Mouse (Mus musculus): Measurements from ENCODE around the gene Gtf3c2. TPM values are rescaled to one million over a fixed set of nuclear protein-coding genes. Genes with fewer than 3 reads are reported as not detected.

Gene Gtf3c2
- total RNA-seq, 2 experiments from 2014 or later = 39.7 to 47.0 TPM

GRCm38 (mm10) chr5:31153516-31154151, 26.3 kb downstream of the Gtf3c2 start:
- peak in 1 of 2 experiments; percentile 27 for DNase-seq (ENCODE audit: low spot score in 2 of 2)

DNA sequence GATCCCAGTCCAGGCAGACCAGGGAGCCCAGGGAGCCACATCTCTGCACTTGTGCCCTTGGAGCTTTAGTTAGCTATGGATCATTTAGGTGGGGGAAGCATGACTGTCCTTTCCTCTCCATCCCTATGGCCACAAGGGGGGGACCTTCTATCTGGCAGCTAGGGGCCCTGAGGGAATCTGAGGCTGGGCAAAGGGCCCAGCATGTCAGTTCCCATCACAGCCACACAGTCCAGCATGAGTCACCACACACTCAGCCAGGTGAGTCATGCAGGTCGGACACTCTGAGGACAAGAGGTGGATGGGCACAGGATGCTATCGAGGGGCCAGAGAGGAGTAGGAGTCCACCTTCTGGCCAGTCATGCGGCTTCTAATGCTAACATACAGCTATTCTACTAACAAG, 28.2 kb downstream of the Gtf3c2 start:
- DNase-seq (ENCODE audit: low spot score in 2 of 2) = no peak

- DNase-seq (ENCODE audit: low spot score in 2 of 2) = no peak
Measured at GRCm38 (mm10) chr5:31149781-31150180, 30.2 kb downstream of the Gtf3c2 start.

DNA sequence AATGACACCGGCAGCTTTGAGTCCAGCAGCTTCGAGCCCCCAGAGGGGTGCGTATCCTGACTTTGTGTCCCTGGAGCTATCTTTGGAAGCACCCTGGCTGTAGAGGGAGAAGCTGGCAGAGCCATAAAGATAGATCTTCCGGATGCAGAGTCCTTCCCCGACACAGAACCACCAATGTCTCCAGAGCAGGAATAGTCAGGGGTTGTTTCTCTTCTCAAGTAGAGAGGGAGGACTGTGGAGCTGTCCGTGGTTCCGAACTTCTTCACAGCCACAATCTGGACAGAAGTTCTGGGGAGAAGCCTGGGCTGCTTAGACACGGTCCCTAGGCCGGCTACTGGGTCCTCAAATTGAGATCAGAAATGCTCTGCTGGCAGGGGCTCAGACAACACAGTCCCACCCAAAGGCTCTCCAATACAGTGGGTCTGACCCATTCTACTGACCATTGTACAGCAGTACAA, 40.9 kb downstream of the Gtf3c2 start:
- DNase-seq (ENCODE audit: low spot score in 2 of 2) = no peak

- DNase-seq (ENCODE audit: low spot score in 2 of 2) = no peak
Measured at GRCm38 (mm10) chr5:31138241-31138967, 41.5 kb downstream of the Gtf3c2 start, which contains the start of gene Ucn. Gene Ucn, minus strand, starts transcription at chr5:31138829.

- no peak for DNase-seq (ENCODE audit: low spot score in 2 of 2)
Measured at GRCm38 (mm10) chr5:31137658-31138057, 42.3 kb downstream of the Gtf3c2 start.

DNA sequence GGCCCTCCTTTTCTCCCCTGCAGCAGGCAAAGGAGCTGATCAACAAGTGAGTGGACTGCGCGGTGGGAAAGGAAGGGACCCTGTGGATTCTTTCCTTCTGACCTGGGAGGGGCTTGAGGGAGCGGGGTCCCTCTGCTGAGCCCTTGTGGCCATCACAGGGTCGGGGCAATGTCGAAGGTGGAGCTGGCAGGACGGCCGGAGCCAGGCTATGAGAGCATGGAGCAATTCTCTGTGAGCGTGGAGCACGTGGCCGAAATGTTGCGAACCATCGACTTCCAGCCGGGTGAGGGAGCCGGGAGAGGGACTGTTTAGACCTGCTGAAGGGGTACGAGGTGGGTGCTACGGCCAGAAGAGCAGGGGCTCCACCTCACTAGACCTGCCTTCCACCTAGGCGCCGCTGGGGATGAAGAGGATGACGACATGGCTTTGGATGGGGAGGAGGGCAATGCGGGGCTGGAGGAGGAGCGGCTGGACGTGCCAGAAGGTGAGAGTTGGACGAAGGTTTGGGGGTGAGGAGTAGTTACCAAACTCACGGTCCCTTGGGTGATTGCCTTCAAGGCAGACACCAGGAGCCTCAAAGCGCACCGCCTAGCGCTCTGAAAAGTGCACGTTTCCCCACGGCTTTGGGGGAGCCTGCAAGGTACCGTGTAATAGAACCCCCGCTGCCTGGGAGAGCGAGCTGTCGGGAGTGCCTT, 43.1 kb downstream of the Gtf3c2 start:
- no peak for DNase-seq (ENCODE audit: low spot score in 2 of 2)

DNA sequence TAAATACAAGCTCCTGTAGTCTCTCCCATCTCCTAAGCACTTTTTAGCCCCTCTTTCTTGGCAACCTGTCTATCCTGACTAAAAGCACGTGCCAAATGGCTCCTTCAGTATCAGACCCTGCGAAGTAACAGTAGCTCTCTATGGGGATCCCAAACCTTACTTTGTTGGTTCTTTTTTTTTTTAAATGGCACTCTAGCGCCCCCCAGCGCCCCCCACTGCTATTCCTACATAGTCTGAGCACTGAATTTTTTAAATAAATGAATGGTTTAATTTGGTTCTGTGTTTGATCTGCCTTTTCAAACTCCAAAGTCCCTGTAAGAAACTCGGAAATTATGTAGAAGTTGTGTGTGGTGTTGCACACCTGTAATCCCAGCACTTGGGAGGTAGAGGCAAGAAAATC, 53.9 kb downstream of the Gtf3c2 start:
- no peak for DNase-seq (ENCODE audit: low spot score in 2 of 2)

- DNase-seq (ENCODE audit: low spot score in 2 of 2) = no peak
Measured at GRCm38 (mm10) chr5:31123481-31123880, 56.5 kb downstream of the Gtf3c2 start.

DNA sequence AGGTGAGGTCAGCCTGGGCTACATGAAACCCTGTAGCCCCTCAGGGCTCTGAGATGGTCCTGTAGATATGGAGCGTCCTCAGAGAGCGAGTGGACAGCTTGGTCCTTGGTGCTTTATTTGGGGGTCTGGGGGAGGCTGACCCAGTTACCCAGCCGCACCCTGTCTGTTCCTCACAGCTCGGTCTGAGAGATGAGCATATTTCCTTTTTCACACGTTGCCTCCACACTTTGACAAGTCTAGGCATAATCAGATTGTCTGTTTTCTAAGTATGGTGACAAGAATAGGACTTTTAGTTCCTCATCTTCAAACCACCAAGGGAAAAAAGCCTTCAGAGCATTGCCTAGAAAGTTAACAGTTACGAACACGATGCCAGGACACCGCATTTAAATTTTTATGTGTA, 58.8 kb downstream of the Gtf3c2 start:
- no peak for DNase-seq (ENCODE audit: low spot score in 2 of 2)

DNA sequence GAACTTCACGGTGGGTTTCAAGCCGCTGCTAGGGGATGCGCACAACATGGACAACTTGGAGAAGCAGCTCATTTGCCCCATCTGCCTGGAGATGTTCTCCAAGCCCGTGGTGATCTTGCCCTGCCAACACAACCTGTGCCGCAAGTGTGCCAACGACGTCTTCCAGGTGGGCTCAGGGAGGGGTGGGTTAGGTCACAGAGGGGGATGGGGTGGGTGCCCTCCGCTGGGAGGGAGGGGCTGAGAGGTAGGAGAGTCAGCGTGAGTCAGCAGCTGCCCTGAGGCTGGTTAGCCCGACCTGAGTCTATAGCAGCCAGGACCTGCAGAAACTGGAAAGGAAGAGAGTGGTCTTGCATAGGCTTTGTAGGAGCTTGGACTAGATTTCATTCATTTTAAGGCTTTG, 63.0 kb downstream of the Gtf3c2 start:
- DNase-seq (ENCODE audit: low spot score in 2 of 2) = no peak

GRCm38 (mm10) chr5:31116354-31116753, 63.6 kb downstream of the Gtf3c2 start, which contains the start of gene Trim54:
Gene Trim54, plus strand, starts transcription at chr5:31116712.
- DNase-seq (ENCODE audit: low spot score in 2 of 2) = no peak

DNA sequence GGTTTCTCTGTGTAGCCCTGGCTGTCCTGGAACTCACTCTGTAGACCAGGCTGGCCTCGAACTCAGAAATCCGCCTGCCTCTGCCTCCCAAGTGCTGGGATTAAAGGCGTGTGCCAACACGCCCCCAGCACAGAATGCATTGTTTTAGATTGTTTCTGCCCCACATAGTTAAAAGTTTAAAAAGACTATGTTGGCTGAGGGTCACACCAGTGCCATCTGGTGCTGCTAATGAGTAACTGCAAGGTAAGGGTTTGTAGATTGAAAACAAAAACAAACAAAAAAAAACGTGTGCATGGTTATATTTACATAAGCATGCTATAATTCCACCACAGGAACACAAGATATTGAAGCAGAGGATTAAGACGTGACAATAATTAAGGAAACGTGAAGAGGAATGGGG, 69.2 kb downstream of the Gtf3c2 start:
- no peak for DNase-seq (ENCODE audit: low spot score in 2 of 2)

DNA sequence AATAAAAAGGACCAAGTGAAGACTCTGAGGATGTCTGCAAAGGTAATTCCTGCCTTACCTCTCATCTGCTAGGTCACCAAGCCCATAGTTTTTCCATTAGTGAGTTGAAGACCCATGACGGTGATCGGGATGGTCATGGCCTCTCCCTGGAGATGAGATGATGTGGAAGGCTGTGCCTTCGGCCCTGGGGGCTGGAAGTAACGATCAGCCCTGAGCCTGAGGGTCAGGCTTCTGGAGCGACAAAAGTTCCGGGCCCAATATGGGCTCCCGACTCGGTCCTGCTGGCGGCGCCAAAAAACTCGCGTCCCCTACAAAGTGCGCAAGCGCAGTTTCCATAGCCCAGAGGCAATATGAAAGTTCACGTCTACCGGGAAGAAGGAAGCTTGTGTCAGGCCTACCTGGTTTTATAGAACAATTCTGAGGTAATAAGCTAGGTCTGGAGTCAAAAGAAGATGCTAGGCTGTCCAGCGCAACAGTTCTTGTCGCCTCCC, 71.9 kb downstream of the Gtf3c2 start, which contains the start of gene Slc30a3:
Gene Slc30a3 (minus strand): TSS at position 238 of the 491 bp plus-strand sequence.
- no peak for DNase-seq (ENCODE audit: low spot score in 2 of 2)

Other genes starting within 250 kb of the Gtf3c2 start
- 1 to 10 TPM; 9.5 to 10.0 TPM for gene Cgref1, start 234.6 kb downstream of the Gtf3c2 start, total RNA-seq (2021)
- 10 to 100 TPM; 97.3 to 99.7 TPM for gene Preb, start 219.8 kb downstream of the Gtf3c2 start, total RNA-seq (2021)
- under 1 TPM in 1 of 2 experiments, not detected in 1; 0.10 TPM for gene Tcf23, start 211.5 kb downstream of the Gtf3c2 start, total RNA-seq (2021)
- gene Atraid, start 131.8 kb downstream of the Gtf3c2 start, total RNA-seq (2021) = 100 to 1,000 TPM in 1 of 2 experiments, 10 to 100 TPM in 1; 92.4 to 102 TPM
- gene Slc5a6, start 131.2 kb downstream of the Gtf3c2 start, total RNA-seq (2021) = 10 to 100 TPM in 1 of 2 experiments, 1 to 10 TPM in 1; 8.2 to 13.8 TPM
- gene Cad, start 125.4 kb downstream of the Gtf3c2 start, total RNA-seq (2021) = 10 to 100 TPM; 40.4 to 41.0 TPM
- not detected for gene Dnajc5g, start 73.9 kb downstream of the Gtf3c2 start, total RNA-seq (2021)
- gene Slc30a3, start 71.9 kb downstream of the Gtf3c2 start, total RNA-seq (2021) = not detected
- 100 to 1,000 TPM; 139 to 160 TPM for gene Trim54, start 63.4 kb downstream of the Gtf3c2 start, total RNA-seq (2021)
- gene Ucn, start 41.3 kb downstream of the Gtf3c2 start, total RNA-seq (2021) = under 1 TPM in 1 of 2 experiments, not detected in 1; 0.62 TPM
- 10 to 100 TPM; 43.4 to 51.8 TPM for gene Mpv17, start 25.9 kb downstream of the Gtf3c2 start, total RNA-seq (2021)
- gene Gm29609, start 233 bp downstream of the Gtf3c2 start, total RNA-seq (2021) = 1 to 10 TPM; 1.6 to 4.6 TPM
- gene Snx17, start 13.1 kb upstream of the Gtf3c2 start, total RNA-seq (2021) = 10 to 100 TPM; 80.8 to 83.2 TPM
- gene Eif2b4, start 13.3 kb upstream of the Gtf3c2 start, total RNA-seq (2021) = 10 to 100 TPM; 33.1 to 42.9 TPM
- 10 to 100 TPM; 12.2 to 13.0 TPM for gene Zfp513, start 22.2 kb upstream of the Gtf3c2 start, total RNA-seq (2021)
- 10 to 100 TPM; 55.3 to 63.8 TPM for gene Ppm1g, start 40.5 kb upstream of the Gtf3c2 start, total RNA-seq (2021)
- 100 to 1,000 TPM in 1 of 2 experiments, 10 to 100 TPM in 1; 91.4 to 105 TPM for gene Nrbp1, start 60.7 kb upstream of the Gtf3c2 start, total RNA-seq (2021)
- gene Gm9970, start 61.1 kb upstream of the Gtf3c2 start, total RNA-seq (2021) = under 1 TPM in 1 of 2 experiments, not detected in 1; 0.70 TPM
- gene Krtcap3, start 71.5 kb upstream of the Gtf3c2 start, total RNA-seq (2021) = 1 to 10 TPM; 2.3 to 4.1 TPM
- gene Ift172, start 111.0 kb upstream of the Gtf3c2 start, total RNA-seq (2021) = 10 to 100 TPM; 30.6 to 40.8 TPM
- 10 to 100 TPM; 18.5 to 18.7 TPM for gene Fndc4, start 115.9 kb upstream of the Gtf3c2 start, total RNA-seq (2021)
- gene Gckr, start 117.3 kb upstream of the Gtf3c2 start, total RNA-seq (2021) = under 1 TPM; 0.22 to 0.36 TPM

Data from gastrocnemius, postnatal 4 days (tissue).